Mouse (Mus musculus): ENCODE results near the gene Trpm1. TPM values are rescaled to one million over a fixed set of nuclear protein-coding genes. Genes with fewer than 3 reads are reported as not detected.

Trpm1 gene
- total and polyA plus RNA-seq, 3 experiments, result 5.9 to 10.7 (median 6.1) TPM

DNA sequence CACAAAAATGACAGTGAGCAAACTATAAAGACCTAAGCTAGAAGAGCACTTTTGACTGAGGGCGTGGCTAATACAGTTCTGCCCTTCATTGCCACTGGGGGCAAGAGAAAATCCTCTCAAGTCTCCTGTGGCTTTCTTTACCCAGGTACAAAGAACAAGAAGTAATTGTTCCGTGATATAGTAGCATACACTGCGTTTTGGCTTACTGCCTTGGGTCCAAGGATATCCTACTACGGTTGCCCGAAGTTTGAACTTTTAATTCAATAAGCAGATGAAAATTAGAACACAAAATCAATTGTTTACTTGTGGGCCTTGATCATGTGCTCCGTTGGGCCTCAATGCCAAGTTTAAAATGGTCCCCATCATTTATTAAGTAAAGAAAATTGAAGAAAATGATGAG lies 136.8 kb downstream of the Trpm1 start:
- TF ChIP-seq HCFC1 (IDR thresholded peaks at IDR 0.05; ENCODE audit: low read depth, low read length), result no peak
- no peak for TF ChIP-seq ZNF384 (IDR thresholded peaks at IDR 0.05; ENCODE audit: low read depth, low read length)
- TF ChIP-seq NRF1 (IDR thresholded peaks at IDR 0.05; ENCODE audit: low read depth, low read length), result no peak
- TF ChIP-seq CTCF (conservative IDR thresholded peaks at IDR 0.05 in 1 of 2, IDR thresholded peaks at IDR 0.05 in 1 of 2; ENCODE audit: low read depth in 2 of 2, low read length in 2 of 2), result no peak
- DNase-seq (ENCODE audit: extremely low read depth), result no peak
- no peak overlapping the region for H3K4me3 ChIP-seq (replicated peaks in 1 of 3; ENCODE audit: low read depth in 2 of 3, low read length in 2 of 3, poor library complexity in 1 of 3)
- no peak overlapping the region for H3K9ac ChIP-seq (ENCODE audit: insufficient read depth, low read depth)
- H3K36me3 ChIP-seq (replicated peaks in 1 of 2; ENCODE audit: control insufficient read depth in 1 of 2, insufficient read depth in 1 of 2, low read length in 1 of 2), result peaks cover 0 to 9% of the 10 kb centered on the region in 2 experiments
- no peaks in the 10 kb centered on the region for H3K27me3 ChIP-seq (replicated peaks)
- in situ Hi-C loops (cut with MboI; ENCODE audit: low pct_ligation_motif_present, low pct_unique_long_range_greater_than_20kb, low sequenced_read_pairs) (no loop called here), dilution Hi-C loops (cut with MboI; ENCODE audit: extremely low pct_ligation_motif_present, extremely low pct_unique_long_range_greater_than_20kb, low sequenced_read_pairs) (no loop called here)
- H3K9me3 ChIP-seq (replicated peaks; ENCODE audit: low read length), result no peaks in the 10 kb centered on the region
- no peak overlapping the region for H3K27ac ChIP-seq (ENCODE audit: insufficient read depth, low read depth)
- no peak overlapping the region for H3K4me2 ChIP-seq (ENCODE audit: insufficient read depth, low read depth, poor library complexity, severe bottlenecking)
- peaks cover 5 to 20% of the 10 kb centered on the region in 2 experiments; a peak in 3 of 4 replicates for H3K4me1 ChIP-seq (ENCODE audit: control insufficient read depth in 1 of 2, insufficient read depth in 2 of 2)
- H3K79me2 ChIP-seq (replicated peaks; ENCODE audit: control insufficient read depth, extremely low read depth, insufficient read depth, poor library complexity, severe bottlenecking), result no peaks in the 10 kb centered on the region

DNA sequence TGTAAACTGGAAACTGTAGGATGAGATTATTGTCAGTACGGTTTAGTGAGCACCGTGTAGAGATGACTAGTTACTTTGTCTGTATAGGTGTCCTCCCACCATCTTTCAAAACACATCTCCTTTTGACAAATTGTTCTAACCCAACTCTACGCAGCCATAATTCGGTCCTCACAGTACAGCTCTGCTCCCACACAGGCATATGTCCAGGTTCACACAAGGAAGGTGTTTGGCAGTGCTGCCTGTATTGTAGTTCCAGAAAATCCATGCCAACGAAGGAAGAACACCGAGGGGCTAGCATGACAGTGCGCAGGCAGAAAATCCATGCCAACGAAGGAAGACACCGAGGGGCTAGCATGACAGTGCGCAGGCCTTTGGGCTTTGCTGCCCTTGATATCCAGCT lies 138.1 kb downstream of the Trpm1 start:
- Histone ChIP-seq H3K4me3 (replicated peaks in 1 of 3; ENCODE audit: low read depth in 2 of 3, low read length in 2 of 3, poor library complexity in 1 of 3) (no peak overlapping the region), H3K79me2 (replicated peaks; ENCODE audit: control insufficient read depth, extremely low read depth, insufficient read depth, poor library complexity, severe bottlenecking) (no peaks in the 10 kb centered on the region), H3K27ac (ENCODE audit: insufficient read depth, low read depth) (no peak overlapping the region), H3K36me3 (replicated peaks in 1 of 2; ENCODE audit: control insufficient read depth in 1 of 2, insufficient read depth in 1 of 2, low read length in 1 of 2) (peaks cover 0 to 9% of the 10 kb centered on the region in 2 experiments), H3K9me3 (replicated peaks; ENCODE audit: low read length) (no peaks in the 10 kb centered on the region), H3K4me2 (ENCODE audit: insufficient read depth, low read depth, poor library complexity, severe bottlenecking) (no peak overlapping the region), H3K9ac (ENCODE audit: insufficient read depth, low read depth) (no peak overlapping the region), H3K4me1 (ENCODE audit: control insufficient read depth in 1 of 2, insufficient read depth in 2 of 2) (peaks cover 2 to 7% of the 10 kb centered on the region in 2 experiments; a peak in 2 of 4 replicates), H3K27me3 (replicated peaks) (no peaks in the 10 kb centered on the region)
- DNase-seq (ENCODE audit: extremely low read depth), result no peak
- dilution Hi-C loops (cut with MboI; ENCODE audit: extremely low pct_ligation_motif_present, extremely low pct_unique_long_range_greater_than_20kb, low sequenced_read_pairs) (no loop called here), in situ Hi-C loops (cut with MboI; ENCODE audit: low pct_ligation_motif_present, low pct_unique_long_range_greater_than_20kb, low sequenced_read_pairs) (no loop called here)
- TF ChIP-seq ETS1 (conservative IDR thresholded peaks at IDR 0.05; ENCODE audit: low read depth, low read length) (no peak), HCFC1 (IDR thresholded peaks at IDR 0.05; ENCODE audit: low read depth, low read length) (no peak), UBTF (IDR thresholded peaks at IDR 0.05; ENCODE audit: low read depth, low read length) (no peak), ZKSCAN1 (IDR thresholded peaks at IDR 0.05; ENCODE audit: borderline replicate concordance, low read depth, low read length) (no peak), ELF1 (IDR thresholded peaks at IDR 0.05; ENCODE audit: low read depth, low read length) (no peak)

DNA sequence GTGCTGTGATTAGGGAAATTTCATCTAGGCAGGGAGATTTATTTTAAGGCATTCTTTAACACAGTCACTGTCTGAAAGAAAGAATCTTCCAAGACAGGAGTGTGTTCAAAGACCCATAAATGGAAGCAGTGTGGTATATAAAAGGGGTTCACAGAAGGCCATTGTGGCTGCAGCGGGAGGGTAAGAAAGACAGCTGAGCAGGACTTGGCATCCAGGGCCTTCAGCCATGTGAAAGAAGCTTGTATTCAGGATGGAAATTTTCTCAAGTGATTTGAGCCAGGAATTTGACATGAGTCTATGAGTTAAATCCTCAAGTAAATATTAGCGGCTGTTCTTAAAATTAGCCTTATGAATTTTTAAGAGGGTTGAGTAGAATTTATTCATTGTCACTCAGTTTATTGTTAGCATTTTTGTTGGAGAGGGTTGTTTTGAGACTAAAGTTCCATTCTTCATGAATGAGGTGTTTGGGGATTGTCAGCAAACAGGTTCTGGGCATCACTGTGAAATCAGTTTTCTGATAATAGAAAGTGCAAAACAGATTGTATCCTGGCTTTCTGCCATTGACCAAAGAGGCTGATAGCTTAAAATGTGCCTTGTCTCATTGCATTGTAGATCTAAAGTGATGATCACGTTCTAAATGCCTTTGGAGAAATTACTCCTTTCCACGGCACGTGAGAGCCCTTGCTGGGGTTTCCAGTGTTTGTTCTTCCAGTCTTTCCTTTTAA lies 142.8 kb downstream of the Trpm1 start:
- H3K9me3 ChIP-seq (replicated peaks; ENCODE audit: low read length), result no peaks in the 10 kb centered on the region
- no peak overlapping the region for H3K4me2 ChIP-seq (ENCODE audit: insufficient read depth, low read depth, poor library complexity, severe bottlenecking)
- no peaks in the 10 kb centered on the region for H3K27me3 ChIP-seq (replicated peaks)
- no peak overlapping the region for H3K9ac ChIP-seq (ENCODE audit: insufficient read depth, low read depth)
- no peaks in the 10 kb centered on the region for H3K4me1 ChIP-seq (ENCODE audit: control insufficient read depth in 1 of 2, insufficient read depth in 2 of 2)
- dilution Hi-C loops (cut with MboI; ENCODE audit: extremely low pct_ligation_motif_present, extremely low pct_unique_long_range_greater_than_20kb, low sequenced_read_pairs) (no loop called here), in situ Hi-C loops (cut with MboI; ENCODE audit: low pct_ligation_motif_present, low pct_unique_long_range_greater_than_20kb, low sequenced_read_pairs) (no loop called here)
- DNase-seq (ENCODE audit: extremely low read depth), result no peak
- peaks cover 0 to 13% of the 10 kb centered on the region in 2 experiments for H3K36me3 ChIP-seq (replicated peaks in 1 of 2; ENCODE audit: control insufficient read depth in 1 of 2, insufficient read depth in 1 of 2, low read length in 1 of 2)
- no peak overlapping the region for H3K4me3 ChIP-seq (replicated peaks in 1 of 3; ENCODE audit: low read depth in 2 of 3, low read length in 2 of 3, poor library complexity in 1 of 3)
- no peak overlapping the region for H3K27ac ChIP-seq (ENCODE audit: insufficient read depth, low read depth)
- H3K79me2 ChIP-seq (replicated peaks; ENCODE audit: control insufficient read depth, extremely low read depth, insufficient read depth, poor library complexity, severe bottlenecking), result no peaks in the 10 kb centered on the region
- TF ChIP-seq MEF2A (IDR thresholded peaks at IDR 0.05; ENCODE audit: borderline replicate concordance, low read depth, low read length) (no peak), MXI1 (IDR thresholded peaks at IDR 0.05; ENCODE audit: low read depth, low read length) (no peak), MAZ (IDR thresholded peaks at IDR 0.05; ENCODE audit: low read depth, low read length) (no peak), ZKSCAN1 (IDR thresholded peaks at IDR 0.05; ENCODE audit: borderline replicate concordance, low read depth, low read length) (no peak), PAX5 (IDR thresholded peaks at IDR 0.05; ENCODE audit: low read length) (no peak), HCFC1 (IDR thresholded peaks at IDR 0.05; ENCODE audit: low read depth, low read length) (no peak), CTCF (conservative IDR thresholded peaks at IDR 0.05 in 1 of 2, IDR thresholded peaks at IDR 0.05 in 1 of 2; ENCODE audit: low read depth in 2 of 2, low read length in 2 of 2) (no peak), MAFK (IDR thresholded peaks at IDR 0.05; ENCODE audit: insufficient replicate concordance, low read length) (no peak), GABPA (IDR thresholded peaks at IDR 0.05; ENCODE audit: insufficient replicate concordance, low read depth, low read length) (no peak), EP300 (IDR thresholded peaks at IDR 0.05; ENCODE audit: low read length) (no peak), USF2 (conservative IDR thresholded peaks at IDR 0.05; ENCODE audit: low read depth, low read length) (no peak), POLR2AphosphoS2 (IDR thresholded peaks at IDR 0.05; ENCODE audit: low read depth, low read length) (no peak), JUND (conservative IDR thresholded peaks at IDR 0.05; ENCODE audit: low read depth, low read length) (no peak), KAT2A (IDR thresholded peaks at IDR 0.05; ENCODE audit: insufficient replicate concordance, low read length) (no peak), SMC3 (IDR thresholded peaks at IDR 0.05; ENCODE audit: low read depth, low read length) (no peak), USF1 (IDR thresholded peaks at IDR 0.05; ENCODE audit: low read depth, low read length) (no peak), RCOR1 (conservative IDR thresholded peaks at IDR 0.05; ENCODE audit: low read depth, low read length) (no peak), MYC (IDR thresholded peaks at IDR 0.05; ENCODE audit: low read depth, low read length) (no peak), TBP (conservative IDR thresholded peaks at IDR 0.05; ENCODE audit: low read depth, low read length) (no peak)

Measured in CH12.LX (cell line).